Mouse (Mus musculus) lung, postnatal 0 days (tissue): ENCODE results near the gene Mrps34. TPM values are rescaled to one million over a fixed set of nuclear protein-coding genes. Genes with fewer than 3 reads are reported as not detected.
A peak's percentile ranks its signal among the peaks of the same experiment; 100 is the strongest.

Source experiments
- ATAC-seq: fragments of 200-750 bp; cut with Nextera tagmentation; 2 replicates; pipeline ENCODE4 v1.8.0; 2017; ENCODE audit warnings: moderate library complexity
- DNase-seq: peaks from one replicate; pipeline ENCODE4 v3.0.0-alpha.2; 2016; ENCODE audit warnings: low spot score
- H3K27ac ChIP-seq: fragments of 300-500 bp; sonication (generic); 2 replicates; pipeline ENCODE4 v1.5.1; 2014; ENCODE audit warnings: antibody characterized with exemption, mild to moderate bottlenecking, low read length, mixed read lengths
- H3K27me3 ChIP-seq: fragments of 300-500 bp; sonication (generic); replicated peaks from 2 replicates; pipeline ENCODE4 v1.6.1; 2014; ENCODE audit warnings: low read length, mixed read lengths; ENCODE audit not compliant: insufficient read depth
- H3K36me3 ChIP-seq: fragments of 300-500 bp; sonication (generic); 2 replicates; pipeline ENCODE4 v1.6.1; 2014; ENCODE audit warnings: low read length, mixed read lengths; ENCODE audit not compliant: insufficient read depth
- H3K4me1 ChIP-seq: fragments of 300-500 bp; sonication (generic); 2 replicates; pipeline ENCODE4 v1.6.1; 2014; ENCODE audit warnings: antibody characterized with exemption, low read depth, low read length, mixed read lengths; ENCODE audit not compliant: insufficient read depth
- H3K4me2 ChIP-seq: fragments of 300-500 bp; sonication (generic); replicated peaks from 2 replicates; pipeline ENCODE4 v1.6.1; 2014; ENCODE audit warnings: low read depth, mild to moderate bottlenecking, low read length, moderate library complexity, mixed read lengths
- H3K4me3 ChIP-seq: fragments of 300-500 bp; sonication (generic); 2 replicates; pipeline ENCODE4 v1.5.1; 2014; ENCODE audit warnings: low read depth, low read length
- H3K9ac ChIP-seq: fragments of 300-500 bp; sonication (generic); replicated peaks from 2 replicates; pipeline ENCODE4 v1.6.1; 2014; ENCODE audit warnings: low read depth, mild to moderate bottlenecking
- H3K9me3 ChIP-seq: fragments of 300-500 bp; sonication (generic); 2 replicates; pipeline ENCODE4 v1.6.1; 2016; ENCODE audit warnings: low read length, mixed read lengths
- CTCF ChIP-seq: IDR thresholded peaks from 2 replicates; pipeline ENCODE4 v1.5.1; 2016; ENCODE audit warnings: antibody characterized with exemption, mild to moderate bottlenecking
- EP300 ChIP-seq: IDR thresholded peaks from 2 replicates; pipeline ENCODE4 v1.6.1; 2016; ENCODE audit warnings: antibody characterized with exemption, mild to moderate bottlenecking, control low read depth
- WGBS: fragments of 180-500 bp; shearing (Covaris S2); extraction: QIAGEN DNeasy Blood & Tissue Kit; methylation state at CpG from one replicate; pipeline ENCODE4 v1.1.7; 2014; 5-methylcytosine and 5-hydroxymethylcytosine counted together
- polyA plus RNA-seq: library from polyadenylated mRNA; unstranded; fragments of >200 nt; fragmentation: Nextera tagmentation; extraction: Ambion mirVana; gene quantifications from 2 replicates; pipeline ENCODE4 v1.2.1, GENCODE M21; 2015

Gene Mrps34
- polyA plus RNA-seq, 1 experiment from 2014 or later = 90.7 TPM

DNA sequence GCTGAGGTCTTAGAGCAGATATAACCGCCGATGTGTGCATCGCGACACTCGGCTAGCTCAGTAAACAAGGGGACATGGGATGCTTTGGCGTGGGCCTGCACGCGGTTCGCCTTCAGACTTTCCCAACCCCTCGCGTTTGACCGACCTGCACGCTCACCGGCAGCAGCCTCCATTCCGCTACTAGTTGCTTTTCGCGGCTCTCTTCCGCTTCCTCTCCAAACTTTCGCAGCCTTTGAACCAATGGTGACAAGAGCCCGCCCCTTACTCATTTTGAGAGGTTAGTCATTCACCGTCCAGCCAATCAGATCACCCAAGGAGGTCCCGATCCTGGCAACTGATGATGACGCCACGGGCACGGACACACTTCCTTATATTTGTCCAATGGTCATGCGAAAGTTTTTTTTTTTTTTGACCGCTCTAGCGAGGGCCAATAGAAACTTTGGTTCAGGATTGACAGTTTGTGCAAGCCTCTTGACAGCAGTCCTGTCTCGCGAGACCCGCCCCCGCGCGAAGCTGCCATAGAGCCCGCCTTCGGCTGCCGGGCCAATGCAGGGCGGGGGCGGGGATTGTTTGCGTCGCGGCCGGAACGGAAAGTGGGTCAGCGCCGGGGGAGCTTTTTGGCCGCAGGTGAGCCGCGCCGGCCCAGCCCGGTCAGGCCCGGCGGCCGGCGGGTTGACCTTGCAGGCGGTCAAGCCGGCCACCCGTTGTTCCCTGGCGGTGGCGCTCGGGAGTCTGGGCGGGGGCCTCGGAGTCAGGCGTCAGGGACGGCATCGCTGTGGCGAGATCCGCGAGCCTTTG is 8.6 kb upstream of the Mrps34 start, which contains the start of the genes Nubp2 and Spsb3:
Gene Nubp2 (minus strand): TSS at position 216 of the 798 bp plus-strand sequence.
Gene Spsb3 (plus strand): TSS at position 510 of the 798 bp plus-strand sequence.
- H3K36me3 ChIP-seq = peaks cover 12% of the 10 kb centered on the region; the same call in 1 of the 2 replicates
- H3K9ac ChIP-seq = peak within 1 kb of the TSS; percentile 86
- TF ChIP-seq CTCF (peak; percentile 46), EP300 (peak; percentile 78)
- peak within 1 kb of the TSS; percentile 88 for H3K4me3 ChIP-seq
- H3K9me3 ChIP-seq = no peaks in the 10 kb centered on the region
- peak within 1 kb of the TSS; percentile 87 for H3K4me2 ChIP-seq
- DNase-seq (peak; percentile 100), ATAC-seq (peak; percentile 97)
- H3K27me3 ChIP-seq = no peaks in the 10 kb centered on the region
- H3K4me1 ChIP-seq = peaks cover 20% of the 10 kb centered on the region
- H3K27ac ChIP-seq = peak within 1 kb of the TSS; percentile 82
- WGBS = under 1% methylated on average over 69 of the region's 69 CpGs

DNA sequence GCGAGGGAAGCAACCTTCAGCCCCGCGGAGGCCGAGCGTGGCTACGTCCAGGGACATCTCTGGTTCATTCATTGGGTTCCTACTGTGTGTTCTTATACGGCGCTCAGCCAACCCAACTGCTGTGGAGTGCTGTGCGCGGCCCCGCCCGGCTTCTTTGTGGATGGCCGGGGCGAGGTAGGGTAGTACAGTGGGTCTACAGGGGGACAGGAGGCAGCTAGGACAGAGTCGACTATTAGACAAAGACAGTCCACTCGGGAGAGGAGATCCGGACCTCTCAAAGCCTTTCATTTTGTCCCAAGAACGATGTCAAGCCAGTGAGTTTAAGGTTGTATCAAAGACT is 8.0 kb upstream of the Mrps34 start:
- Histone ChIP-seq H3K36me3 (peaks cover 14% of the 10 kb centered on the region; the same call in 1 of the 2 replicates), H3K4me2 (peak overlapping the region; percentile 87), H3K27me3 (no peaks in the 10 kb centered on the region), H3K4me1 (peaks cover 20% of the 10 kb centered on the region), H3K9me3 (no peaks in the 10 kb centered on the region), H3K4me3 (peak overlapping the region; percentile 88), H3K27ac (peak overlapping the region; percentile 82), H3K9ac (peak overlapping the region; percentile 86)
- WGBS = 2% methylated on average over 18 of the region's 18 CpGs
- no peak for TF ChIP-seq EP300
- no peak for TF ChIP-seq CTCF
- ATAC-seq (no peak; the same call in 1 of the 2 replicates), DNase-seq (no peak)

DNA sequence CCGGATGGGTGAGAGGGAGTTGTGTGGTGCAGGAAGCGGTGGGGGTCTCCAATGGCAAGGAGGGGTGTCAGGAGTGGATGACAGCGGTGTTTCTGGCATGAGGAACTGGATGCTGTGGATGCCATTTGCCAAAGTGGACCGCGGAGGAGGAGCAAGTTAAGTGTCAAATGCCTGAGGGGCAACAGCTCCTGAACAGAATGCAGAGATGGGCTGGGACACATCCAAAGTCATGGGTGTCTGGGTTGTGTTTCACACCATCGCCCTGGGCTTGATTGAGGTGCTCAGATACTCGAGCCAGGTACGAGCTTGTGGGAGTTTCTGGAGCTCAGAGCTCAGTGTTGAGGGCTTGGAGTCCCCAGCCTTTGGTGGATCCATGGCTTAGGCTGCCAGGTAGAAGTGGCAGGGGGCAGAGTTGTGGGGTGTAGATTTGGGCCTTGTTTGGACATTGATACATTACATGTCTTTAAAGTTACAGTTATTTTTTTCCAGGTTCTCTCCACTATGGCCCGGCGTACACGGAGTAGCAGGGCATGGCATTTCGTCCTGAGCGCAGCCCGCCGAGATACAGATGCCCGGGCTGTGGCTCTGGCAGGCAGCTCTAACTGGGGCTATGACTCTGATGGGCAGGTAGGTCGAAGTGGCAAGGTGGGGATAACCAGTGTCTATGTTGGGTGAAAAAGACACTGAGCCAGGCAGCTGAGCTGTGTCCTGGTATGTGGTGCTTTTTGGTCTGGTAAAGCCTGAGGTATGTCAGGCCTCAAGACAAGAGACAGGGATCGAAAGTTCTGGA is 7.4 kb upstream of the Mrps34 start:
- peak overlapping the region; percentile 87 for H3K4me2 ChIP-seq
- DNase-seq = peak; percentile 42
- no peaks in the 10 kb centered on the region for H3K27me3 ChIP-seq
- H3K36me3 ChIP-seq = peaks cover 16% of the 10 kb centered on the region; the same call in 1 of the 2 replicates
- peak overlapping the region; percentile 86 for H3K9ac ChIP-seq
- H3K4me3 ChIP-seq = peak overlapping the region; percentile 88
- 57% methylated on average over 18 of the region's 18 CpGs for WGBS
- peak overlapping the region; percentile 82; the same call in 1 of the 2 replicates for H3K27ac ChIP-seq
- H3K4me1 ChIP-seq = peaks cover 20% of the 10 kb centered on the region
- TF ChIP-seq CTCF = no peak
- no peak for TF ChIP-seq EP300
- H3K9me3 ChIP-seq = no peaks in the 10 kb centered on the region
- no peak for ATAC-seq

DNA sequence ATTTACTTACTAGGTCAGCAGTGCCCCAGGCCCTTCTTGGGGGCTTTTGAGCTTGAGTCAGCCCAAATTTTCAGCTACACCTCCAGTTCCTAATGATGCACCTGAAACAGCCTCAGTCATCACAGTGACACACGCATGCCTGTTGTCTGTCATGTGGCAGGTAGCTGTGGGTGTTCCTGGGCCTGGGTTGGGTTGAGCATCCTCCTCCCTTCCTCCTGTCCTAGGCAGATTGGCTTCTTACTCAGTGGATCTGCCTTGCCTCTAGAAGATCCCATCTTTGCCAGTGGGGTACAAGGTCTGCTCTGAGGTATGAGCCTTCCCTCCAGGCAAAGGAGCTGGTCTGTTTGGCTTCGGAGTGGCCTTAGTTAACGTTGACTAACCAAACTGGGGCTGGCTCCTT is 6.1 kb upstream of the Mrps34 start:
- H3K36me3 ChIP-seq = peaks cover 16% of the 10 kb centered on the region
- no peak for ATAC-seq

DNA sequence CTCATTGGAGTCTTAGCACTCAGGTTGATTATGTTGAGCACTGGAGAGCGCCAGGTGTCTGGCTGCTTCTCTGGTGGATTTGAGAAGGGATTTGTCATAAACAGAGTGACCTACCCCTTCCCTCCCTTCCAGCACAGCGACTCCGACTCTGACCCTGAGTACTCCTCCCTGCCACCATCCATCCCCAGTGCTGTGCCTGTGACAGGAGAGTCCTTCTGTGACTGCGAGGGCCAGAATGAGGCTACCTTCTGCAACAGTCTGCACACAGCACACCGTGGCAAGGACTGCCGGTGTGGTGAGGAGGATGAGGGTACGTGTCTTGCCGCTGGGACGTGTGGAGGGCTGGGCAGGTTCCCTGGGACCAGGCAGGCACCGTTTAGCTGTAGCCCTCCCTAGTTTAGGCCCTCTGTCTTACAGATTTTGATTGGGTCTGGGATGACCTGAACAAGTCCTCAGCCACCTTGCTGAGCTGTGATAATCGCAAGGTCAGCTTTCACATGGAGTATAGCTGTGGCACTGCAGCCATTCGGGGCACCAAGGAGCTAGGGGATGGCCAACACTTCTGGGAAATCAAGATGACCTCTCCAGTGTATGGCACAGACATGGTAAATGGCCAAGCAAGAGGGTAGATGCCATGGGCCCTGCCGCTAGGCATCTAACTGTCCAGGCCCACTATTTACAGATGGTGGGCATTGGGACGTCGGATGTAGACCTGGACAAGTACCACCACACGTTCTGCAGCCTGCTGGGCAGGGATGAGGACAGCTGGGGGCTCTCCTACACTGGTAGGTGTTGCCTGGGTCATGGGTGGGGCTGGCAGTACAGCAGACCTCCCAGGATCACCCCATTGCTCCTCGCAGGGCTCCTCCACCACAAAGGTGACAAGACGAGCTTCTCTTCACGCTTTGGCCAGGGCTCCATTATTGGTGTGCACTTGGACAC is 4.5 kb upstream of the Mrps34 start:
- no peaks in the 10 kb centered on the region for H3K9me3 ChIP-seq
- no peaks in the 10 kb centered on the region for H3K27me3 ChIP-seq
- H3K36me3 ChIP-seq = peaks cover 15% of the 10 kb centered on the region
- ATAC-seq (no peak), DNase-seq (no peak)
- H3K27ac ChIP-seq = no peak overlapping the region
- H3K4me1 ChIP-seq = peaks cover 21% of the 10 kb centered on the region
- no peak overlapping the region for H3K9ac ChIP-seq
- TF ChIP-seq CTCF (no peak), EP300 (no peak)
- WGBS = 83% methylated on average over 19 of the region's 19 CpGs
- no peak overlapping the region for H3K4me2 ChIP-seq
- H3K4me3 ChIP-seq = no peak overlapping the region

More for the DNA sequence above, 6.1 kb upstream of the Mrps34 start:
- H3K27ac ChIP-seq = no peak overlapping the region
- H3K27me3 ChIP-seq = no peaks in the 10 kb centered on the region
- no peaks in the 10 kb centered on the region for H3K9me3 ChIP-seq
- H3K4me2 ChIP-seq = no peak overlapping the region
- no peak overlapping the region for H3K9ac ChIP-seq
- H3K4me3 ChIP-seq = no peak overlapping the region
- DNase-seq = no peak
- TF ChIP-seq CTCF = no peak
- TF ChIP-seq EP300 = no peak
- WGBS = 94% methylated on average over 3 of the region's 3 CpGs
- H3K4me1 ChIP-seq = peaks cover 20% of the 10 kb centered on the region
